Mouse (Mus musculus) 3134 (cell line): Measurements from ENCODE around the gene Slc35a5.

Experiments
- DNase-seq: peaks from one replicate; pipeline ENCODE4 v3.0.0-alpha.2; 2011; ENCODE audit warnings: low spot score; ENCODE audit not compliant: insufficient read length; ENCODE audit errors: extremely low read depth

The Slc35a5 gene

DNA sequence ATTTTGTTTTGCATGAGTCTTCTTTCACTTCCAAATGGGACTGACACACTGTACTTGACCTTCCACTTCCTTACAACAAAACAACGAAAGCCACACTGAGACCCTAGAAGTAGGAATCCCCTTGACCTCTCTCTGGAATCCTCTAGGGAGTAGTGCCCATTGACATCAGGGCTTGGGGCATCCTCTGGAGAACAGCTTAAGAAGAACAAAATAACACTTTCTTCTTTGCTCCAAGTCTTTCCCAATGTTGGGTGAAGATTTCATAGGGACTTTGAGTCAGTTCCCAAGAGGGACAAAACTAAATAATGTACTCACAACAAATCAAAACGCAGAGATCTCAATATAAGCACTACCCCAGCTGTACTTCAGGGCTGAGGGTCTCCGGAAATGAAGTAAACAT is 39.7 kb downstream of the Slc35a5 start:
- no peak for DNase-seq

- no peak for DNase-seq
Measured at GRCm38 (mm10) chr16:45117200-45117599, 41.3 kb downstream of the Slc35a5 start.

DNA sequence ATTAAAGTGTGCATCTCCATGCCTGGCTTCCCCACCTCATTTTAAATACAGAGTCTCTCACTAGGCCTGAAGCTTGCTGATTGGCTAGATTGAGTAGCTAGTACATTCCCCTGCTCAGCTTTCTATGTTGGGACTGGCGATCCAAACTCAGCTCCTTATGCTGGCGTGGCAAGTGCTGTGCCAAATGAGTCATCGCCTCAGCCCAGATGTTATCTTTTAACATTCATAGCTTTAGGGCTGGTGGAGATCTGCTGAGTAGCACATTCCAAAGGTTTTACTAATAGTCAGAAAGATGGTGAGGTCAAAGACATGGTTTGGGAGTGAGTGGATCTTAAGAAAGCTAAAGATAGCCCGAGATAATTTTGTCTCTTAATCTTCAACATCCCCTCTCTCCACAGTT is 48.0 kb downstream of the Slc35a5 start:
- DNase-seq = peak; percentile 84

DNA sequence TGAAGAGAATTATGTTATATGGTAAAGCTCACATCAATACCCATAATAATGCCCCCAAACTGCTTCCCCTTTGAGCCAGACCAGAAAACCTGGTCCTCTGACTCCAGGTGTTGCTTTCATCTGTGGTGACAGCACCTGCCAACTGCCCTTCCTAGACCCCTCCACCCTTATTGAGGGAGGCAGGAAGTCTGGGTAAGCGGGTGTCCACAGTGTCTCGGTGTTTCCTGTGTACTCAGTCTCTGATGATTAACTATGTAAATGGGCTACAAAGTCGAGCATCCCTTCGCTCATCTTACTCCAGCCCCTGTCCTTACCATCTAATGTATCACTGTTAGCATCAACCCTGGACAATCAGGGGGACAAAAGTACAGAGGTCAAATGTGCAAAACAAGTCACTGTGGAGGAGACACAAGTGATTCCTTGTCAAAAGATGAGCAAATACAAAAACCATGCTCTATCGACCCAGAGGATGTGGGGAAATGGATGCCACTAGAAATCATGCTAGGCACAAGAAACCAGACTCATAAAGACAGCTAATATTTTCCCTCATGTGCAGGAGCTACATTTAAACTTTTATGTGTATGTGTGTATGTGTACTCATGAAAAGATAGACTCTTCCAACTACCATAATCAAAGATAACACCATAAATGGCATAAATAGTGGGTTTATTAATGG is 50.2 kb downstream of the Slc35a5 start:
- DNase-seq = no peak

GRCm38 (mm10) chr16:45104993-45105392 is 53.5 kb downstream of the Slc35a5 start:
- no peak for DNase-seq

DNA sequence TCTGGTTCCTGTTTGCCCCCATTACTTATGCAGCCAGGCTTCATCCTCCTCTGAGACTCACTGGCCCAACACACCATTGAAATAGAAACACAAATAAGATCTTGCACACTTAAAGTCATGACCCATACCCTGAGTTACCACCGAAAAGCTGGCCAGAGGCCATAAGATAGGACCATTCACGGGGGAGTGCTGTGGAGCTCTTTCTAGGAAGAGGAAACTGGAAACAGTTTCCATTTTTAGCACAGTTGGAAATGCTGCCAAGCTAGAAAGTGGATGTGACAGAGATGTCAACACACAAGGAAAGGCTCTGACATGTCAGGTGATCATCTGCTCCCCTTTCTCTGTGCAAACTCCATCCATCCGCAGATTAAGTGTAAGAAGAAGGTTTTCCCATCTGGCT is 57.6 kb downstream of the Slc35a5 start:
- no peak for DNase-seq

DNA sequence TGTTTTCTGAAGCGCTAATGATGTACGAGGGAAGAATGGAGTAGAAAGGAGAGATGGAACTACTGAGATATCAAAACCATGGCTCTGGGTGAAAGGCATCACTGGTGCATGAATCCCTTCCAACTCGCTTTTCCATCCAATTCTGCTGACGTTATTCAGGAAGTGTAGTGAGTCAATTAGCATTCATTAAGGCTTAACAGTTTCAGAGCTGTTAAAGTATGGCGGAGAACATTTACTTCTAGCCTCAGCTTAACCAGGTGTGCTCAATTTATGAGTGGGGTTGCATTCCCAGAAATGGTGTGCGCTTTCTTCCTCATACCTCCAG is 59.7 kb downstream of the Slc35a5 start:
- DNase-seq = no peak

GRCm38 (mm10) chr16:45098186-45098885 is 60.2 kb downstream of the Slc35a5 start:
- DNase-seq = no peak

DNA sequence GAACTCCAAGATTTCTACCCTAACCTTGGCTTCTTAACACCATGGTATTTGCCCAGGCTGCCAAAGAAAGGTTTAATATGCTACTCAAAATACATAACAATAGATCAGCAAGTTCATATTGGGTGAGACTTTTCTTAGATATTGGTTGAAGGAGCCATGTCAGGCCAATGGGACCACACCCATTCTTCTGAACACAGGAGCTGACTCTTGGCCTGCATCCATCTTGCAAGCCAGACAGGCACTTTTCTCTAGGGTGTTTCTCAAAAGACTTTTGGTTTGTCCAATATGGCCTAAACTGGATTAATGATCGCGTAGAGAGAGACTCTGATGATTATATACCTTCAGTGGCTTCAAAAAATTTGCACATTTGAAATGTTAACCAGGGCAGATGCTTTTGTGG is 61.0 kb downstream of the Slc35a5 start:
- DNase-seq = no peak

GRCm38 (mm10) chr16:45095561-45096482 is 62.7 kb downstream of the Slc35a5 start:
- DNase-seq = no peak

GRCm38 (mm10) chr16:45095030-45095429 is 63.5 kb downstream of the Slc35a5 start:
- DNase-seq = no peak

GRCm38 (mm10) chr16:45094136-45094756 is 64.3 kb downstream of the Slc35a5 start:
- DNase-seq = peak; percentile 31

DNA sequence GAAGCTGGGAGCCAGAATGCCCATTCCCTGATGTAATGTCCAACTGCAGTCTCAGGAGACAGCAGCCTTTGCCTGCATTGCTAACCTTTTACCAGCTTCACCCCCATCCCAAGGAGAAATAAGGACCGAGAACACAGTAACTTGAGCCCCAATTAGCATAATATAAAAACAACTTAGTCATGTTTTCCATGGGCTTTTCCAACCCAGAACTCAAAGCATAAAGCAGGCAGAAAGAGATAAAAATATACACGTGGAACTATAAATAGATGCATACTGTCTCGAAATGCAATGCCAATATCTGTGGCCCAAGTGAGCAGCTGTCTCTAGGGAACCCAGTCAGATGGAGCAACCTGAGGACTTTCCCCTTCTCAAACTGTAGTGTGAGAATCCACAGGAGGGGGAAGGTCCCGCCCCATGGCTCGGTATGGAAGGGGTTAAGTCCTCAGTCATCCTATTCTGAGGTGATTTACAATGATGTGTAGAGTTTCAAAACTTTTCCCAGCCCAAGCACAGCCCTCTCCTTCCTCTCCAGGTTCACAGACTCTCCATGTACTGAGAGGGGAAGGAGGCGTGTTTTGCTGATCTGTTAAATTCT is 65.3 kb downstream of the Slc35a5 start, which contains the start of gene Ccdc80:
TSS of gene Ccdc80 (plus strand) at position 266 of the 595 bp plus-strand sequence.
- DNase-seq = peak; percentile 36

GRCm38 (mm10) chr16:45090005-45090404 is 68.5 kb downstream of the Slc35a5 start:
- DNase-seq = peak; percentile 28
